Mouse (Mus musculus): Measurements from ENCODE around the gene Cltrn.

Gene Cltrn

GRCm38 (mm10) chrX:164088582-164088981, at the start of gene Cltrn:
Gene Cltrn (plus strand): TSS chrX:164088830.
- no peak for DNase-seq

- no peak for DNase-seq
Measured at GRCm38 (mm10) chrX:164038882-164039281, 49.7 kb upstream of the Cltrn start.

GRCm38 (mm10) chrX:164042069-164042468, 46.6 kb upstream of the Cltrn start:
- no peak for DNase-seq

- no peak for DNase-seq
Measured at GRCm38 (mm10) chrX:164046736-164047135, 41.9 kb upstream of the Cltrn start.

GRCm38 (mm10) chrX:164055726-164056125, 32.9 kb upstream of the Cltrn start:
- no peak for DNase-seq

- no peak for DNase-seq
Measured at GRCm38 (mm10) chrX:164058523-164058922, 30.1 kb upstream of the Cltrn start.

- DNase-seq = no peak
Measured at GRCm38 (mm10) chrX:164059070-164059469, 29.6 kb upstream of the Cltrn start.

GRCm38 (mm10) chrX:164066185-164066584, 22.4 kb upstream of the Cltrn start:
- peak; percentile 83 for DNase-seq

- no peak for DNase-seq
Measured at GRCm38 (mm10) chrX:164068968-164069367, 19.7 kb upstream of the Cltrn start.

GRCm38 (mm10) chrX:164076040-164076775, 12.4 kb upstream of the Cltrn start, which contains the start of gene Siah1b:
Gene Siah1b (minus strand): TSS chrX:164076493.
- peak; percentile 94 for DNase-seq

GRCm38 (mm10) chrX:164082030-164082429, 6.6 kb upstream of the Cltrn start:
- no peak for DNase-seq

GRCm38 (mm10) chrX:164089916-164090315, 1.3 kb downstream of the Cltrn start:
- no peak for DNase-seq

GRCm38 (mm10) chrX:164092300-164093169, 3.9 kb downstream of the Cltrn start:
- peak; percentile 2 for DNase-seq

- no peak for DNase-seq
Measured at GRCm38 (mm10) chrX:164093435-164093834, 4.8 kb downstream of the Cltrn start.

GRCm38 (mm10) chrX:164095838-164096237, 7.2 kb downstream of the Cltrn start:
- no peak for DNase-seq

GRCm38 (mm10) chrX:164101483-164101882, 12.9 kb downstream of the Cltrn start:
- DNase-seq = no peak

GRCm38 (mm10) chrX:164102198-164102597, 13.6 kb downstream of the Cltrn start:
- no peak for DNase-seq

- DNase-seq = no peak
Measured at GRCm38 (mm10) chrX:164102656-164103055, 14.0 kb downstream of the Cltrn start.

GRCm38 (mm10) chrX:164111146-164111545, 22.5 kb downstream of the Cltrn start:
- no peak for DNase-seq

- DNase-seq = no peak
Measured at GRCm38 (mm10) chrX:164113744-164114143, 25.1 kb downstream of the Cltrn start.

GRCm38 (mm10) chrX:164123942-164124341, 35.3 kb downstream of the Cltrn start:
- no peak for DNase-seq

GRCm38 (mm10) chrX:164133531-164133930, 44.9 kb downstream of the Cltrn start:
- no peak for DNase-seq

GRCm38 (mm10) chrX:164135304-164135818, 46.7 kb downstream of the Cltrn start:
- DNase-seq = no peak

- no peak for DNase-seq
Measured at GRCm38 (mm10) chrX:164139032-164139431, 50.4 kb downstream of the Cltrn start, which contains the start of gene Ace2. Gene Ace2 (plus strand): TSS chrX:164139332.
